Mouse (Mus musculus) ES-E14 (cell line): Measurements from ENCODE around the gene Ndufb10. TPM values are rescaled to one million over a fixed set of nuclear protein-coding genes. Genes with fewer than 3 reads are reported as not detected.

Experiments used
- DNase-seq: peaks from one replicate; pipeline ENCODE4 v3.0.0-alpha.2; 2013; ENCODE audit warnings: low read depth, low spot score
- H3K27ac ChIP-seq: 2 replicates; pipeline ENCODE4 v1.5.1; 2012; ENCODE audit warnings: low read depth, mild to moderate bottlenecking, low read length, moderate library complexity, mixed read lengths; ENCODE audit not compliant: poor library complexity, insufficient read depth, severe bottlenecking
- H3K36me3 ChIP-seq: 2 replicates; pipeline ENCODE4 v1.6.1; 2012; ENCODE audit warnings: mild to moderate bottlenecking, low read length, moderate library complexity, mixed read lengths; ENCODE audit not compliant: control insufficient read depth, poor library complexity, insufficient read depth, severe bottlenecking
- H3K4me1 ChIP-seq, 2 experiments: fragments of 150-350 bp in 1 of 2; sonication (generic) in 1 of 2; 2 replicates each; pipeline ENCODE4 v1.6.1; 2012; ENCODE audit warnings: low read length in 2 of 2, mild to moderate bottlenecking in 1 of 2, mixed read lengths in 1 of 2; ENCODE audit not compliant: control insufficient read depth in 2 of 2, insufficient read depth in 2 of 2, poor library complexity in 1 of 2
- H3K4me3 ChIP-seq, 2 experiments: fragments of 150-350 bp in 1 of 2; sonication (generic) in 1 of 2; 2 replicates each; pipeline ENCODE4 v1.5.1; 2012; ENCODE audit warnings: low read length in 2 of 2, low read depth in 1 of 2, mild to moderate bottlenecking in 1 of 2, mixed read lengths in 1 of 2; ENCODE audit not compliant: insufficient read depth in 1 of 2, poor library complexity in 1 of 2, severe bottlenecking in 1 of 2
- H3K9ac ChIP-seq: 2 replicates; pipeline ENCODE4 v1.6.1; 2012; ENCODE audit warnings: low read depth, mild to moderate bottlenecking, low read length, mixed read lengths; ENCODE audit not compliant: poor library complexity, insufficient read depth, severe bottlenecking
- H3K9me3 ChIP-seq: fragments of 150-350 bp; sonication (generic); 2 replicates; pipeline ENCODE4 v1.6.1; 2012; ENCODE audit warnings: low read depth, mild to moderate bottlenecking, low read length; ENCODE audit not compliant: control insufficient read depth, insufficient read depth
- CHD2 ChIP-seq: IDR thresholded peaks from 2 replicates; pipeline ENCODE4 v1.6.1; 2014; ENCODE audit warnings: mild to moderate bottlenecking, low read depth, low read length, inconsistent platforms
- HCFC1 ChIP-seq: IDR thresholded peaks from 2 replicates; pipeline ENCODE4 v1.6.1; 2012; ENCODE audit warnings: low read length, inconsistent platforms, borderline replicate concordance; ENCODE audit not compliant: insufficient read depth
- MAFK ChIP-seq: IDR thresholded peaks from 2 replicates; pipeline ENCODE4 v1.6.1; 2014; ENCODE audit warnings: mild to moderate bottlenecking, low read depth, low read length, inconsistent platforms; ENCODE audit not compliant: insufficient read depth
- ZC3H11A ChIP-seq: IDR thresholded peaks from 2 replicates; pipeline ENCODE4 v1.6.1; 2012; ENCODE audit warnings: low read depth, mild to moderate bottlenecking, inconsistent platforms, low read length, borderline replicate concordance
- ZNF384 ChIP-seq: IDR thresholded peaks from 2 replicates; pipeline ENCODE4 v1.6.1; 2012; ENCODE audit warnings: low read depth, low read length, inconsistent platforms
- in situ Hi-C, 2 experiments: fragments of 600-800 bp; cut with MboI; formaldehyde crosslinking; loops; one replicate each; pipeline ENCODE4 v1.15.1; 2025; ENCODE audit warnings: low sequenced_read_pairs in 2 of 2, inconsistent platforms in 1 of 2; ENCODE audit not compliant: unreplicated experiment in 2 of 2
- total RNA-seq: library from RNA; depleted of rRNA; stranded (reverse); fragments of 300-350 nt; gene quantifications from 2 replicates; pipeline ENCODE4 v1.2.3, GENCODE M21; 2012

Gene Ndufb10
- total RNA-seq, 1 experiment, result 191 TPM

GRCm38 (mm10) chr17:24742307-24742706, 18.0 kb upstream of the Ndufb10 start:
- no peak for DNase-seq
- no peak overlapping the region for H3K27ac ChIP-seq
- no peak for TF ChIP-seq MAFK
- no peak for TF ChIP-seq HCFC1
- TF ChIP-seq ZC3H11A, result no peak
- no peak for TF ChIP-seq CHD2
- TF ChIP-seq ZNF384, result no peak
- peaks cover 0 to 6% of the 10 kb centered on the region in 2 experiments; a peak in 1 of 4 replicates for H3K4me1 ChIP-seq
- in situ Hi-C loops, result no loop called here
- H3K9ac ChIP-seq, result no peak overlapping the region
- no peaks in the 10 kb centered on the region for H3K9me3 ChIP-seq
- H3K36me3 ChIP-seq, result no peaks in the 10 kb centered on the region
- H3K4me3 ChIP-seq, result no peak overlapping the region

GRCm38 (mm10) chr17:24739926-24740325, 15.6 kb upstream of the Ndufb10 start:
- TF ChIP-seq CHD2, result no peak
- TF ChIP-seq ZNF384, result no peak
- no peak for TF ChIP-seq MAFK
- TF ChIP-seq HCFC1, result no peak
- in situ Hi-C loops, result no loop called here
- H3K4me3 ChIP-seq, result no peak overlapping the region
- no peak for DNase-seq
- H3K27ac ChIP-seq, result no peak overlapping the region
- peaks cover 0 to 13% of the 10 kb centered on the region in 2 experiments; a peak in 2 of 4 replicates for H3K4me1 ChIP-seq
- no peaks in the 10 kb centered on the region for H3K9me3 ChIP-seq
- no peak overlapping the region for H3K9ac ChIP-seq
- no peaks in the 10 kb centered on the region for H3K36me3 ChIP-seq

GRCm38 (mm10) chr17:24738238-24738637, 14.0 kb upstream of the Ndufb10 start:
- no peaks in the 10 kb centered on the region for H3K36me3 ChIP-seq
- DNase-seq, result no peak
- in situ Hi-C loops, result no loop called here
- no peak overlapping the region for H3K9ac ChIP-seq
- no peak overlapping the region for H3K4me3 ChIP-seq
- no peak for TF ChIP-seq CHD2
- no peak for TF ChIP-seq HCFC1
- TF ChIP-seq ZNF384, result no peak
- TF ChIP-seq MAFK, result no peak
- TF ChIP-seq ZC3H11A, result no peak
- H3K4me1 ChIP-seq, result peaks cover 0 to 14% of the 10 kb centered on the region in 2 experiments; a peak in 2 of 4 replicates
- no peaks in the 10 kb centered on the region for H3K9me3 ChIP-seq
- H3K27ac ChIP-seq, result no peak overlapping the region

- H3K36me3 ChIP-seq, result no peaks in the 10 kb centered on the region
- in situ Hi-C loops, result no loop called here
- H3K9ac ChIP-seq, result no peak overlapping the region
- TF ChIP-seq ZC3H11A (no peak), ZNF384 (no peak), CHD2 (no peak), HCFC1 (no peak), MAFK (no peak)
- H3K4me1 ChIP-seq, result peaks cover 1 to 15% of the 10 kb centered on the region in 2 experiments; a peak in 2 of 4 replicates
- DNase-seq, result no peak
- no peaks in the 10 kb centered on the region for H3K9me3 ChIP-seq
- peak overlapping the region; percentile 6 to 73; a peak in 3 of 4 replicates for H3K4me3 ChIP-seq
- H3K27ac ChIP-seq, result no peak overlapping the region
Measured at GRCm38 (mm10) chr17:24737135-24737810, 13.0 kb upstream of the Ndufb10 start.
